Mouse (Mus musculus): ENCODE measurements at regions not wholly inside any gene's neighbourhood (a gene's known extent, or its start where the extent isn't known, plus 50 kb on each side); places are given as distances from the start of the nearest gene placed in this dataset.

DNA sequence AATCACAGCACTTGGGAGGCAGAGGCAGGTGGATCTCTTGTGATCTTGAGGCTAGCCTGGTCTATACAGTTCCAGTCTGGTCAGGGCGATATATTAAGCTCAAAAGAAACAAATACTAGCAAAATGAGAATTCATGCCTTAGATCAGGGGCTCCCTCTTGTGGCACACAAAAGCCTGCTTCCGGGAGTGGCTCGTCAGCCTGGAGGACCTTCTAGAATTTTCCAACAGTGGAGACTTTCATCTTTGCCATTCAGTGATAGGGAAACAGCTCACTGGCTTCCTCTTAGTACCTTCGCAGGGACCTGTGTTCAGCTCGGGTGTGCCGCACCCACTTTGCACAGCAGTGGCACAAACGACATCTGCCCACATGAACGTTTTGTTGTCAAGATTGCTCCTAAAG lies 217.5 kb upstream of the Klf14 start:
- WGBS: 18% methylated on average over 8 of the region's 8 CpGs

DNA sequence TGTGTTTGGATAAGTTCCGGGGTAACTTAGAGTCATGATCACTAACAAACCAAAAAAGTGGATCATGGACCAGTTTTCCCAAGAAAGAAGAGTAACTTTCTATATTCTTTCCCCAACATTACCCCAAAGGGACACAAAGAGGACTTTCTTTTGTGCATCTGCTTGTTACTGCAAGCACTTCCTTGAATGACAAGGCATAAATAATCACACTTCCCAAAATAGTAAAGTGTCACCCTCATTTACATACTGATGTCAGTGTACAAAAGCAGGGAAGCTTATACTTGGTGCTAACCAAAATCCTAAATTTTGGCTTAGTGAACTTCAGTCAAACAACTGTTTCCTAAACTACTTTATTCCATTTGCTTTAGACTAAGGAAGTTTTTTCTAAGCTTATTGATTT lies 218.0 kb upstream of the Klf14 start:
- DNase-seq (ENCODE audit: low read depth, low spot score): no peak
- 30% methylated on average over 1 of the region's 1 CpGs for WGBS

More for the DNA sequence above, 217.5 kb upstream of the Klf14 start:
- no peak for DNase-seq (ENCODE audit: low read depth, low spot score)

DNA sequence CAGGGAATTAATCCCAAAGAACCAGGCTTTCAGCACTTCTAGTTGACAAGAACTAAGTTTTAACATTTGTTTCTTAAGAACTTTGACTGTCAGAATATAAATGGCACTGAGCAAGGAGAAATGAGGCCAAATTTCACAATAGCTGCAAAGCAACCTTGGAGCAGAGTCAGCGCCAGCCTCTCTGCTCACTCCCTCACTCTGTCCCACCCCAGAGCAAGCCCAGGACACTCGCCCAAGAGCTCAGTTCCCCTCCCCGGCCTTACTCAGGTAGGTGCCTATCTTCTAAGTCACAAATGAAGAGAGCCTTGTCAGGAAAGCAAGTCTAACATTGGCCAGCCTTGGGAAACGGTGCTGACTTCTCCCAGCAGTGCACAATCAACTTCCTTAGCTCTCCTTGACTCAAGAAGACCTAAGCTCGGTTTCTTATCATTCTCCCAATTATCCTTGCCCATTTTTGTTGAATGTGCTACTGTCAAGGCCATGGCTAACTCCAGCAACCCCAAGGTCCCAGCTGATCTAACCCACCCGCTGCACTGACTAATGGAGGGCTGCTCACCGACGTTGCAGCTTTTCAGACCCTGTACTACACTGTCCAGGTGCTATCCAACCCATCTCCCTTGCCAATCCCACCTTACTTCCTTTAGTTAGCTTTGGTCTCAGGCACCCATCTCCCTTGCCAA lies 219.5 kb upstream of the Klf14 start:
- 83% methylated on average over 8 of the region's 8 CpGs for WGBS
- no peak for DNase-seq (ENCODE audit: low read depth, low spot score)

DNA sequence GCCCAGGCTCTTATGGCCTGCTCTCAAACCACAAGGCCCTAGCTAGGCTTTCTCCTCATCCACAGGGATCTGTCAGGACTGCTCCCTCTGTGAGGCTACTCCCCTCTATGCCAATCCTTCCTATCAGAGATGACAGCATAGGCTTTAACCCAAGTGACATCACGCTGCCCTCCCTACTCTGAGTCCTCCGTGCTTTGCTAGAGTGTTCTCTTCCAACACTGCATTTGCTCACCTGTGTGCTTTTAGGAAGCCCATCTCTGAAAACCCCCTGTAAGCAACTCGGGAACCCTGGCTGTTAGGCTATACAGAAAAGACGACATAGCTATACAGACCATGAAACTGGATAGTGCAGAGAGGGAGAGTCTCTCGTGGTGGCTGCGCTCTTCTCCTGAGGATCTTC lies 216.3 kb upstream of the Mkln1 start:
- no peak for DNase-seq (ENCODE audit: low read depth, low spot score)
- 82% methylated on average over 6 of the region's 6 CpGs for WGBS

DNA sequence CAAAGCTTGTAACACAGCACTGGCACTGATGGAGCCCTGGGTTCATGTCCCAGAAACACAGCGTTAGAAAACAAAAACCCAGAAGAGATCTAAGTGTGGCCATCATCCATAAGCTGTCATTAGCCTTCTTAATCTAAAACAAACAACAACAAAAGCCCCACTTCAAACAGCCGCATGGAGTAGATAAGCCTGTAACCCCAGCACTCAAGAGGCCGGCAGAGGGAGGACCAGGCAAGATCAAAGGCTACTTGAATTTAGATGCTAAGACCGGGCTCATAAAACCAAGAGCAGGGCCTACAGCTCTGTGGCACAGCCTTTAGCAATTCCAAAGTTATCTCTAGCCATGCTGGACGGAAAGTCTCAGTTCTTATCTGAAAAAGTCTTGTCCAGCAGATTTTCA lies 215.4 kb upstream of the Mkln1 start:
- no peak for DNase-seq (ENCODE audit: low read depth, low spot score)
- WGBS: 36% methylated on average over 5 of the region's 5 CpGs

DNA sequence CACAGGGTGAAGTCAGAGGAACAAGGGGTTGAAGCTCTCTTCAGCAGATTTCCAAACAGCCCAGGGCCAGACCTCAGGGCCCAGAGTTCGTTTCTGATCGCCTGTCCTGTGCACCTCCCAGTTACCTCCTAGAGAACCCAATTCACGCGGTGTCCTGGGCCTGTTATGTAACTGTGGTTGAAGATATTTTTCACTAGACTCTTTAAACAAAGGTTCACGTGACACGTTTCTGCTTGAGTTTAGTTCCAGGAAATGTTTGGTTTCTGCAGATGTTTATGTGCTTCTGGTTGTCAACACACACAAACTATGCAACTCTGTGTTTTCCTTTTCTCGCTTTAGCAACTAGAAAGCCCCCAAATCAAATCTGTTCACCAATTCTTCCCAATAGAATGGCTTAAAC lies 214.0 kb upstream of the Mkln1 start:
- 64% methylated on average over 7 of the region's 7 CpGs for WGBS

DNA sequence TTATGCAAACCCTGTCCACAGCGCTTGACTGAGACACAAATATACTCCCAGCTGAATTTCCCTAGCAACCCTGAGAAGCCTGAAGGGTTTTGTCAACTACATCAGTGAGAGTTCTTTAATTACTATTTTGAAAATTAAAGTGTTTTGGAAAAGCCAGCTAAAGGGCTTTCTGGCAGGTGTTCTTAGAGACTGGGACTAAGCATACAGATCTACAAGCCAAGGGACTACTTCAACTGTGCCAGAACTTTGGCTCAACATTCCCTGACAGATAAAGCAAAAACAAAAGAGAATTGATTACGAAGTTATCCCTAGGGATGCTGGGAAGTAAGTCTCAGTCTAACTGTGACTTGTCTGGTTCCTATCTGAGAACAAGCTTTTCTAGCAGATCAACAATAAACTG lies 213.4 kb upstream of the Mkln1 start:
- DNase-seq (ENCODE audit: low read depth, low spot score): no peak
- 72% methylated on average over 2 of the region's 2 CpGs for WGBS

More for the DNA sequence above, 214.0 kb upstream of the Mkln1 start:
- DNase-seq (ENCODE audit: low read depth, low spot score): no peak

DNA sequence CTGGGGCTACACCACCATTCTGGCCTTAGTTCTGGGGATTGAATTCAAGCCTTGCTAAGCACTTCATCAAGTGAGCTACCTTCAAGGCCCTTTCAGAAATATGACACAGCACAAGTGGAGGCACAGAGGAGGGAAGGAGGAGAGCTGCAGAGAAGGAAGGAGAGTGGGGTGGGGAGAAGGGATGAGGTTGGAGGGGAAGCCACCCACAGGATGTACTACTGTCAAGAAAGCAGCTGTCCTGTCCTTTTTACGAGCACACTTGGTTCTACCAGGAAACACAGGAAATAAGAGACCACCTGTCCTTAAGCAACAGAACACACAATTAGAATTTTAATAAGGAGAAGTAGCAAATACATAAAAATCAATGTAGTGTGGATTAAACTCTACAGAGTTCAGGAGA lies 210.5 kb upstream of the Mkln1 start:
- DNase-seq (ENCODE audit: low read depth, low spot score): no peak
- WGBS: 68% methylated on average over 1 of the region's 1 CpGs

DNA sequence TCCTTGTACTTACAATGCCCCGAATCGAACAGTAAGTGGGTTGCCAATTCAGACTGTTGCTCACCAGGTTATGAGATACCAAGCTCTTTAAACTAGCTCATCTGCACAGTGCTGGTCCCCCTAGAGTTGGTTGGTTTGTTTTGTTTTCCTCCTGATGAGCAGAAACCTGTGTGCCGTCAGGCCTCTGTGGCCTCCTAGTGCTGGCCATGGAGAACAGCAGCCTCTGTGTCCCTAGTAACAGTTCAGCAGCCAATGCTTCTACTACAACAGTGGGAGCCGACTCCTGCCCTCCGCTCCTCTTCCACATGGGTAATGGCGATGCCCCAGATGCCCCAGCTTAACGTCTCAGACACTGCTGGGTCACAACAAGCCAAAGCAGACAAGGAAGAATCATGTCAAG lies 209.5 kb upstream of the Mkln1 start:
- WGBS: 56% methylated on average over 7 of the region's 7 CpGs

DNA sequence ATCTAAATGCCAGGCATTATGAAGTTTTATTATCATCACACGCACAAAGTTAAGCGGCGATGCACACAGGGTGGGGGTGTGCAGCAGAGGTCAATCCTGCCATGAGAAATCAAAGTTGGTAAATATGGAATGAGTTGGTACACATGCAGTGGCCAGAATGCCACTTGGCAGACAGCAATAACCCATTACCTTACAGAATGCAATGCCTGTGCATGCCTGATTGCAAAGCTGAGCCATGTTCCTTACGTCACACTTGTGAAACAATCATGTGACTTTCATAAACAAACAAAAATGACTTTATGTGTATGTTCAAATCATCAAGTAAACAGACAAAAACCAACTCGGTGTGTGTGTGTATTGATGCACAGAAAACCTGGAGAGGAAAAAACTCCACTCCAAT lies 208.5 kb upstream of the Mkln1 start:
- no peak for DNase-seq (ENCODE audit: low read depth, low spot score)
- WGBS: 33% methylated on average over 5 of the region's 5 CpGs

More for the DNA sequence above, 209.5 kb upstream of the Mkln1 start:
- DNase-seq (ENCODE audit: low read depth, low spot score): no peak

DNA sequence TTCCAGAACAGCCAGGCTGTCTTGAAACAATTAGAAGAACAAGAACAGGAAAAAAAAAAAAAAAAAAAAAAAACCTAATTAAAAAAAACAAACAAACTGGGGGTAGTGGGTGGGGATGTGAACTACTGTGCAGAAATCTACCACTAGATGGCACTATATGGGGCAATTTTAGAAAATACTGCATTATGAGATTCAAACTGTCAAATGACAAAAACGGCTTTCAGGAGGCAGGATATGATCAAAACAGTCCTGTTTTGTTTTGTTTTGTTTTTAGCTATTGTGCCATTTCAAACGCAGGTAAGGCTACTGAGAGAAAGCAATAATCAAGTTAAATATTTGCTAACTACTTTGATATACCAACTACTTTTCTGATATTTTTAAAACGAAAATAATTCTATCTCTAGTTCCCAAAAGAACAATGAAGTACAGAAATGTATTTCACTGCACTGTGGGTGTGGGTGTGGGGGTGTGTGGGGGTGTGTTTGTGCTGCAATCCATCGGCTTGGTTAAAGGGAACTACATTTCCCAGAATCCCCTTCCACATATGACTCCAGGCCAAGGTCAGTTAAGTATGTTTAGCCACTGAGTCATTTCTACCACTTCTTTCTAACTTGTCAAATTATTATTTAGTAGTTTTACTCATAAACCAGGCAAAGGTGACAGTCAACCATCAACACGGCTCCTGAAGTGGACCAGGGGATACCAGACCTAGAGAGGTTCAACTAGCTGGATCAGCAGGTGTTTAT lies 207.7 kb upstream of the Mkln1 start:
- WGBS: 22% methylated on average over 5 of the region's 5 CpGs
- no peak for DNase-seq (ENCODE audit: low read depth, low spot score)

DNA sequence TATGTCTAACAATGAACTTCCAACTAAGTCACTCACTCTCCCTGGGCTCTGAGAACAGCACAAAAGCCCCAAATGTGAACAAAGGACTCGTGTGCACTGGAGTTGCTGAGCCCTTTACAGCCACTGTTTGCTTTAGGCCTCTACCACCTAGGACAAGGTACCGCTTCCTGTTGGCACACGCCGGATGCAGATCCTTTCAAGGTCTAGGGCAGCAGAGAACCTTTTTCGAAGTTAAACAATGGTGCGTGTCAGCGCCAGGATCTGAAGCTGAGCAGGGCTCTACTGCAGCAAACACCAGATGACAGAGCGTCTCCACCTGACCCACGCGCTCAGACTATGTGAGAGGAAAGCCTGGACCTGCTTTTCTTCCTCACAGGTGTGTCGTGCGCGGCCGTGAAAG lies 207.0 kb upstream of the Mkln1 start:
- WGBS: 41% methylated on average over 14 of the region's 14 CpGs
- DNase-seq (ENCODE audit: low read depth, low spot score): no peak

DNA sequence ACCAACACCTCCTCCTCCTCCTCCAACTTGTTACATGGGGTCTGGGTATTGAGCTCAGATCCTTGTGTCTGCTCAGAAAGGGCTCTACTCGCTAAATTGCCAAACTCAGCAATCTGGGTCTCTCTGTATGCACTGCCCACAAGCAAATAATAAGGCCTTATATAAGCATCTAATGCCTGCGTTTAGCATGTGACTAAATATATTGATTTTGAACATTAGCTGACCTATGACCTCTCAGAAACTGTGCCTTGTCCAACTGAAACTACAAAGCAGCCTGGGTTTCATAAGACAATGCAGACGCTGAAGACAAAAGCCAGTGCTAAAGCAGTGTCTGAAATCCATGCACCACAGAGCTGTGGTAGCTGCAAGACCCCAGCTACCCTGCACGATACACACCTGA lies 206.3 kb upstream of the Mkln1 start:
- DNase-seq (ENCODE audit: low read depth, low spot score): no peak

DNA sequence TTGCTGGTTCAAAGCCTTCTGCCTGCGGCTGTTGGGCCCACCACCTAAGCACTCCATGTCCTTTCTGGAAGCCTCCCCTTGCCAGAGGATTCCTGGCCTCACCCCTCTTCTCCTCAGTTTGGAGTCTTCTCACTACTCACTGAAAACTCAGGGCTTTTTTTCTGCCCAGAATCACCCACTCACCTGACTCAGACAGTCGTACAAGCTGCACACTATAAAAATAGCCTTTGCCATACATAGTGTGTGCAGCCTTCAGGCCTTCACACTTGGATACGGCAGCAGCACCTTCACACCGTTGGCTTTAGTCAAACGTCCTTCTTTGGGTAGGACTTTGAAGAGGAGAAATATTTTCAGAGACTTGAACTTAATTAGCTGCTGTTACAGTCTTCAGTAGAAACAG lies 205.3 kb upstream of the Mkln1 start:
- WGBS: 81% methylated on average over 5 of the region's 5 CpGs
- DNase-seq (ENCODE audit: low read depth, low spot score): no peak

More for the DNA sequence above, 206.3 kb upstream of the Mkln1 start:
- 85% methylated on average over 4 of the region's 4 CpGs for WGBS

DNA sequence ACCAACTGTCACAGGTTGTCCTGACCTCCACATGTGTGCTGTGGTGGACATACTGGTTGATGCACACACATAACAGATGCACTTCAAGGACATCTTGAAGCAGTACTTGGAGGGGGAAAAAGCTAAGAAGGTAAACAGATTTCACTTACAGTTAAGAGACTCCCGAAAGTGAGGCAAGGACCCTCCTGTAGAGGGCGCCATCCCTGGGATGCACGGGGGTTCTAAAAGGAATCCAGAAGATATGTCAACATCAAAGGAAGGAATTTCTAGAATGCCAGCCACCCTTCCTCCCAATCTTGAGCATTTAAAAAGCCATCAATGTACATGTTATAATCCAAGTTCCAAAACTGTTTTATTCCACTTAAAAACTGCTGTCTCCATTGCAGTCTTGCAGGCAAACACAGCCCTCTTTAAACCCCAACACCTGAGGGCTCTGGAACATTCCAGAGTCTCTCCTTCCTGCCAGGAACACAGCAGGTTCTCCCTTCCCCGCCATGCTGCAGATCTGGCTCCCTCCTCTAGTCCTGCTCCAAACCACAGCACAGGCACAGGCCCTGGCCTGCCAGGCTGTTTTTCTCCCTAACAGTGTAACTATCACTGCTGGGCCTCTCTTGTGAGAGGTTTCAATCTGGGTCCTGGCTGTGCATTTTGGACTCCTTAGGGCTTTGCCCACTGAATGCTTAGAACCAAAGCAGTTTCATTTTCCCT lies 200.8 kb upstream of the Mkln1 start:
- DNase-seq (ENCODE audit: low read depth, low spot score): no peak
- WGBS: 47% methylated on average over 4 of the region's 4 CpGs

DNA sequence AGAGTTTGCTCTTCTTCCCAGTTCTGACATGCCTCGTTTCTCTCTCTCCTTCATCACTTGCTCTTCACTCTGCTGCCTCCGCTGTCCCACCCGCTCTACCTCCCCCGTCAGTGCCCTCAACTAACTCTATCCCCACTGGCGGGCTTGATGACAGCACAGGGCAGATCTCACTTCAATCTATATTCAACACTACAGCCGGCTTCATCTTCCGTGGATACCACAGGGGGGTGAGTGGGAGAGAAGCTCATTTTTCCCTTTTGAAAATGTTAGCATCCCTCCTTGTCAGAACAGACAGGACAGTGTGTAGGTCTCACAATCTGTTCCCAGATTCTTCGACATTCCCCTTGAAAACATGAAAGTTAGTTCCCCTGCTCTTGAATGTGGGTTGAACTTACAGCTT lies 200.2 kb upstream of the Mkln1 start:
- no peak for DNase-seq (ENCODE audit: low read depth, low spot score)
- WGBS: 81% methylated on average over 8 of the region's 8 CpGs

DNA sequence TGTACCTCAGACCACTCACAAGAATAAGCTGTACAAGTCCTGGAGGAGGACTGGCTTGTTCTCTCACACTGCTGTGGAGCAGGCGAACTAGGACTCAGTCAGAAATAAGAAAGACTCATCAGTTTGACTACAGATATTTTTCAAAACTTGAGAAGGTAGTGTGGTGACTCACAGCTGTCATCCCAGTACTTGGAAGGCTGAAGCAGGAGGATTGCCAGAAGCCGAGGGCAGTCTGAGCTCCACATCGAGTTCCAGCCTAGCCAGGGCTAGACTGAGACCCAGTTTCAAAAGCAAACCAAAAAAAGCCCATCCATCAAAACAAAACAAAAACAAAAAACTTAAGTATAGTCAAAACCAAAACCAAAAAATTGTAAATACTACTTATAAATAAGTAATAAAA lies 197.8 kb upstream of the Mkln1 start:
- WGBS: 83% methylated on average over 3 of the region's 3 CpGs
- no peak for DNase-seq (ENCODE audit: low read depth, low spot score)

DNA sequence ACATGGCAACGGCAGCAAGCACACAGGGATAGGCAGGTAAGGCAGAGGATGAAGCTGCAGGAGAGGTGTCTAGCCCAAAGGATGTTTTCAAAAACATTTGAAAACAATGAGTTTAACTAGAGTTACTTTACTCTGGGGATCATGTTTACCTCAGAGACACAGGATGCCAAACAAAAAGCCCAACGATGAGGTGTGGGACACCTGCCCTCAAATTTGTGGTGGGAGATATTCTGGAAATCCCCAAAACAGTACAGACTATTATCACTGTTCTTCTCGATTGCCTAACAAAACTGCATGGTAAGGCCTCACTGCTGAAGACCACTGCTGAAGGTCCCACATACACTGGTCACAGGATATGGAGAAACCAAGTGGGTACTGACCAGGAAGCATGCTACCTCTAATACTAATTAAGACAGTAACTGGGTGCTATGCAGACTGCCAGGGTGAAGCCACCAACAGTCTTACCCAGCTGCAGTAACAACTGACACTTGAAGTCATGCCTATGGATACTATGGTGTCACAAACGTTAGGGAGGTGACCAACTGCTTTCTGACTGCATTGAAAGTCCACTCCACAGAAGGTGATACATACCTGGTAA lies 197.1 kb upstream of the Mkln1 start:
- DNase-seq (ENCODE audit: low read depth, low spot score): no peak

DNA sequence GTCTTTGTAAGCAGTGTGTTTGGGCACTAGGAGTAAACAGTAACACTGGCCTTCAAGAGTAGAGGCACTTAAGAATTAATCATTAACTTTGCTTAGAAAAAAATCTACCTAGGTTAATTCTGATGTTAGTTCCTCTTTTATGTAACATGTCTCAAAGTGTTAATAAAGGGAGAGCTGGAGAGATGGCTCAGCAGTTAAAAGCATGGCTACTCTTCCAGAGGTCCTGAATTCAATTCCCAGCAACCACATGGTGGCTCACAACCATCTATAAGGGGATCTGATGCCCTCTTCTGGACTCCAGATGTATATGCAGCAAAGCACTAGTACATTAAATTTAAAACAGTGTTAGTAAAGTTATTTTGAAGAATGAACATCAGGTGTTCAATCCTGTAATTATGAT lies 195.9 kb upstream of the Mkln1 start:
- DNase-seq (ENCODE audit: low read depth, low spot score): no peak

More for the DNA sequence above, 197.1 kb upstream of the Mkln1 start:
- WGBS: 77% methylated on average over 4 of the region's 4 CpGs

DNA sequence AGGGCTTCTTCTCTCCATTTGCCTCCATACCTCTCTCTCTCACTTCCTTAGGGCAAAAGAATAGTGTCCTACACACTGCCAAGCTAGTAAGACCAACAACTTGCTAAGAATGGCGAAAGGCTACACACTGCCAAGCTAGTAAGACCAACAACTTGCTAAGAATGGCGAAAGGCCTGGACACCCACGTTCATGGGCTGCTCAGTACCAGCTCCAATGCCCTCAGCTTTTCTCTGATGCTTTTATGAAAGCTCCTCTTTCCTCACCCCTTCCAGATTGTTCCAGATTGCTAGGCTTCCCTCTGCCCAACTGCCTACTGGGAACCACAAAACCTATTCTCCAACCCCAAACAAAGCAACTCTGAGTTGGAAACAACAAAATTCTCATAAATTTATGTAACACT lies 194.1 kb upstream of the Mkln1 start:
- 94% methylated on average over 3 of the region's 3 CpGs for WGBS

DNA sequence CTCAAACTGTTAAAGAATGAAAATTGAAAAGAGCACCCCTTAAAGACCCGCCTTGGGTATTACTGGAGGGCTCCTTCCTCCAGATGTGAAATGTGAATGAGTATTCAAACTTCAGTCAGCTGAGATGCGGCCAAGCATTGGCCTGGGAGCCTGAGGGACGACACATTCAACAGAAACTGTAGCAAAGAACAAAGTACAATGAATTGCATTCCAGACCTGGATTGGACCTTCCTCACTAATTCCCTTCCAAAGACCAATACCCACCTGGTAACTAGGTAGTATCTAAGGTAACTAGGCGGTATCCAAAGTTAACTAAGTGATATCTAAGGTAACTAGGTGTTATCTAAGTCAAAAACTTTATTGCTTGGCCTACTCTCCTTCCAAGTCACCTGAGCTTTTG lies 193.7 kb upstream of the Mkln1 start:
- no peak for DNase-seq (ENCODE audit: low read depth, low spot score)
- WGBS: 81% methylated on average over 4 of the region's 4 CpGs

More for the DNA sequence above, 194.1 kb upstream of the Mkln1 start:
- DNase-seq (ENCODE audit: low read depth, low spot score): no peak

Data from large intestine, adult 2 months (tissue).